Mouse (Mus musculus) forelimb bud, embryonic 11.5 days (tissue): ENCODE data around the gene Cass4.
A peak's percentile ranks its signal among the peaks of the same experiment; 100 is the strongest.

Source experiments
- DNase-seq: peaks from one replicate; pipeline ENCODE4 v3.0.0-alpha.2; 2012; ENCODE audit warnings: low read depth, low spot score

The Cass4 gene

DNA sequence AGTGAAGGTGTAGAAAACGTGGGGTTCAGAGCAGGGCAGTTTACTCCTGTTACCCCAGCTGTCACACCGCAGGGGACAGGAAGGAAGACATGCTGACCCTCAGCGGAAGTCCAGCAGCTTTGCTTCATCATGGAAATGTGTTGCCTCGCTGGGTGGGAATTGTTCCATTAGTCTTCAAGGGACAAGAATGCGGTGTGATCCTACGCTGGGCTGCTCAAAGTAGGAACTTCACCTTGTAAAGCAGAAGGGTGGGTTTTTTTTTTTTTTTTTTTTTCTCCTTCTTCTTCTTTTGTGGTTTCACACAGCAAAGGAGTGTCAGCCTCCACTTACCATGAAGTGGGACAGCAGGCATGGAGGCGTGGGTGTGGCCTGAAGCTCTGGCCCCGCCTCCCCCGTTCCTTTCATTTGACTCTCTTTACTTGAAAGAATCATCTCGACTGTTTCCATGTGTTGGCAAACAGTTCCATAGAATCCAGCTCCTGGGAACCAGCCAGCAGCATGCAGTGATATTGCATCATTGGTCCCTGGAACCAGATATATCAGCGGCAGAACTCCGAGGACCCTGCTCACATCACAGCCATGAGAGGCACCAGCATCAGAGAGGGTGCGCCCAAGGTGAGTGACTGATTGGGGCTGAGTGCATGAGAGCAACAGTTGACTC, at the start of gene Cass4:
Gene Cass4, plus strand, starts transcription at position 404 of the 661 bp plus-strand sequence.
- no peak for DNase-seq

DNA sequence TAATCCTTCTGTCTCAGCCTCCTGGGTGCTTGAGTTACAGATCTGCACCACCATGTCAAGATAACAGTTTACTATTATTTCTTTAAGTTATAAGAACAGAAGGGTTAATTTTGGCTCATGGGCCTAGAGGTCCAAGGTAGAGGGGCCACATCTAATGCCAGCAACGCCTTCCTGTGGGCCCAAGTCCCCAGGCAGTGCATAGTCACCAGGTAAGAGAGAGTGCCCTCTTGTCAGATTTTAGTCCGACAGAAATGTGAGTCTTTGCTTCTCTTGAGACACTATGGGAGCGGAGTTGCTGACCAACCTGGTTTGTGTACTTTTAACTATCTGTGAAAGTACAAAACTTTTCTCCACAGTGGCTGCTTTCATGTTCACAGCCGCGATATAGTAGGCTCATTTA, 48.9 kb upstream of the Cass4 start:
- DNase-seq = no peak

- DNase-seq = peak; percentile 97
Observed at GRCm38 (mm10) chr2:172345258-172345738, 48.3 kb upstream of the Cass4 start, which contains the start of gene Fam210b. Gene Fam210b (plus strand): TSS chr2:172345565.

DNA sequence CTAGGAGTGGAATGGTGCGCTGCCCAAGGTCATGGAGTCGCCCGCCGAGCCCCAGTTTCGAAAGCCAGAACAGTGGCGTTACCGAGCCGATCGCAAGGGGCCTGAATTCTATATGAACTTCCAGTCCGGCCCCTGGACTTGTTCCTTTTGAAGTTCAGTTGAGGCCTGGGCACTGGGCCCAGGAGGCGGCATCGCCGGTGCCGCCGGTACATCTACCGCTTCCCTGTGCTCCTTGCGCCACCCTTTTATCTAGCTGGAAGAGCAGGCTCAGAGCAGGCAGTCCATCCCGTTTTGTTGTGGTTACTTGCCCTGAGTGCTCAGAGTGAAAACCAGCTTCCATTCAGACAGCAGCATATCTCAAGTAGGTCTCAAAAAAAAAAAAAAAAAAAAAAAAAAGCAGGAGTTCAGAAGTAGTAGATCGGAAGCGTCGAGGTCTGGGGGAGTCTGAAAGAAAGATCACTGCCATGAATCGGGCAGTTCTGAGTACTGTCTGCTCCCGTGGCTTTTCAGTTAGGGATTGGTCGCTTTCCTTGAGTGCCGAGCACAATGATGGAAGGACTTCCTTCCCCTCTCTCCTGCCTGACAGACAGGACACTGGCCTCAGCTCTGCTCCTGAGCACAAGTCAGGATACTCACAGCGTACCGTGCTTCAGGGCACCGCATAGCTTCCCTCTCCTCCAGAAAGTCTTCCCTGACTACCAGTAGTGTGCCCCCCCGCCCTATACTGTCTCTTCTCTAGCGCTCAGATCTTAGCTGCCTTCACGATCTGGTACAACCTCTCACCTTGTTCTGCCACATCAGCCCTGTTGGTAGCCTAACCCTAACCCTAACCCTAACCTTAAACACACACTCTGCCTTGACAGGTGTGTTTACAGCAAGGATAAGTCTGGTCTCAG, 47.3 kb upstream of the Cass4 start:
- no peak for DNase-seq

DNA sequence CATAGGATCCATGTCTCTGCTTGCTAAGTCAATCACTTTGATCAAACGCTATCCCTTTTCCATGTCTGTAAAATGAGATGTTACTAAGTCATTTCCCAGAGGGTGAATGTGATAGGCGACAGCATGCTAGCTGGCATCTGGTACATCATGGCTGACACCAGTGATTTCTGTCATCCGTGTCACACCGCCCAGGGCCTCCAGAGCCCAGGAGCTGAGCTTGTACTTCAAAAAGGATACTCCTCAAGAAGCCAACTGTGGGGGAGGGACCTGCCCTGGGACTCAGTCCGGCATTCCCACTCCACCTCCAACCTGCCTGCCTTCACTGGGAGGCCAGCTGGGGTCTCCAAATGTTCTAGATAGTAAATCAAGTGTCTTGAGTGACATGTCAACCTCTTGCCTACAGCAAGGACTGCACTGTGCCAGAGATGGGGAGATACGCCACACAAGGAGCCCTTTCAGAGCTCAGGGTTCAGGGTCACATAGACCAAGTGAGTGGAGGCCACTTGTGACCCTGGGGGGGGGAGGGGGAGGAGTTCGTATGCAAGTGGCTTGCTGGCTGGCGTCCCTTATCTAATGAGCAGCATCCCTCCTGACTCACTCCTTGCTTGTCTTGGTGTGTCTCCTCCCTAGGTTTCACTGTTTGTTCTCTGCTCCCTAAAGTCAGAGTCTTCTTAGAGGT, 46.5 kb upstream of the Cass4 start:
- no peak for DNase-seq

- no peak for DNase-seq
Observed at GRCm38 (mm10) chr2:172348297-172348950, 45.2 kb upstream of the Cass4 start.

DNA sequence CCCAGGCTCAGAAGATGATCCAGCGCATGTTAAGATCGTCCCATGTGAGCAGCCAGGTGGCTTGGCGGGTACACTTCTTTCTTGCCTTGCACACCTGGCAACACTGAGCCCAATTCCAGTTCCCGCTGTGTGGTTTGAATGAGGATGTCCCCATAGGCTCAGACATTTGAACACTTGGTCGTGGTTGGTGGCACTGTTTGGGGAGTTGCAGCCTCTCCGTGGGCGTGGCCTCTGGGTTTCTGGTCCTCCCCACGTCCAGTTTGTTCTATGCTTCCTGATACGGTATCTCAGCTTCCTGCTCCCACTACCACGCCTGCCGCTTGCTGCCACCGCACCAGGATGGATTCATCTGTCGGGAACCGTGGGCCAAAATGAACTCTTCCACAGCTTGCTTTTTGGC, 43.8 kb upstream of the Cass4 start:
- no peak for DNase-seq

GRCm38 (mm10) chr2:172350773-172351172, 42.8 kb upstream of the Cass4 start:
- no peak for DNase-seq

DNA sequence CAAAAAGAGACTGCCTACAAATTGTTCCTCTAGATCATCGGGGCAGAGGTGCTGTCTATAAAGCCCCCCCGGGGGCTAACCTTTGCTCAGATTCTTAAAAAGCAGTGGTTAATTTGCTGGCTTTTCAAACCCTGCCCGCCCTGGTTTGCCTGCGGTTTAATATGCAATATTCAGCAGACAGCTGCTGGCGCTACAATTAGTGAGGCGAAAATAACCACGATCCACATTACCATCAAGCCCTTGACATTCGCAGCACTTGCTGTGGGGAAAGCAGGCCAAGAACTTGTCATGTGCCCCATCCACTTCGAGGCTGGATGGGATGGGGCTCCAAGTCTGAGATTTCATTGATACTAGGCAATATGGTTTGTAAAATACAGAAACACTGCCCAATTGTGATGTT, 40.4 kb upstream of the Cass4 start:
- DNase-seq = no peak

DNA sequence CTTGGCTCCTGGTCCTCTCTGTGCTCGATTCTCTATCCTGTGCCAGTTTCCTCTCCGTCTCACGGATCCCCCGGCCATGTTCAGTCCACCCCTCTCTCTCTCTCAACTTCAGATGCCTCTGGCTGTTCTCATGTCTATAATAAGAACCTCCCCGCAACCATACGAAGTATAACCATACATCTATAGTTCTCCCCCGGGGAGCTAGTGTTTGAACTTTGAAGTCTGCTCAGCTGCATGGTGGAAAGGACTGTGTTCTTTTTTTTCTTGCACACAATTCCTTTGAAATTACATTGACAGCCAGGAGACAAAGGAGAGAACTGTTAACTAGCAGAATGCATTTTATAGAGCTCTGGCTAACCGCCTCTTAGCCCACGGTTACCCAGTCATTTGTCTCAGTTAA, 38.8 kb upstream of the Cass4 start:
- DNase-seq = no peak

DNA sequence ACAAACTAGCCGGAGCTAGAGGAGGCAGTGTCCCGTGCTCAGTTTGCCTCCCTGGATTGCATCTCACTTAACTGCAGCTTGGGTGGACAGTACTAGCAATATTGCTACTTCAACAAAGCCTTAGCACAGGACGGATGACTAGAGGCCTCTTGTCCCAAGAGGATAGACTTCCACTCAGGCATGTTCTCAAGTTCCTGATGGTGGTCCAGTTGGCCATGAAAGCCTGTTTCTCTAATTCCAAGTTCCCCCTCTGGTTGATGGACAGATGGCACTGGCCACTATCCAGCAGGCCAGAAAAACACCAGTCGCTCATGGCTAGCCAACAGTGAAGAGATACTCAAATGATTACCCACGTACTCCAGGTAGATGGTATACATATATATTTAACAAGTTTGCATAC, 37.8 kb upstream of the Cass4 start:
- no peak for DNase-seq

DNA sequence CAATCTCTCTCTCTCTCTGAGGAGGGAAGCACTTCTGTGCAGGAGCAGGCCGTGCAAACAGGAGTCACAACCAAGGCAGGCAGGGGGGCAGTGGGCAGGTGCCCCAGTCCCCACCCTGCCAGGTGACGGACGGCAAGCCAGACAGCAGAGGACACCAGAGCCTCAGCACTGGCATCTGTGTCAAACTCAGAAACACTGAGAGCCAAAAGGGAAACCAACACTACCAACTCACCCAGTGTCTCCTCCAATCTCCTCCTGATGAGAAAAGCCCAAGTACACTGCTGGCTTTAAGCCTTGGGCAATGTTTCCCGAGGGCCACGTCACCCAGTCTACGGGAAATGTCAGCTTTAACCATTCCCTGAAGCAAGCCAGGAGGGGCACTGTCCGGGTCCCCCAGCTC, 30.4 kb upstream of the Cass4 start:
- DNase-seq = no peak

DNA sequence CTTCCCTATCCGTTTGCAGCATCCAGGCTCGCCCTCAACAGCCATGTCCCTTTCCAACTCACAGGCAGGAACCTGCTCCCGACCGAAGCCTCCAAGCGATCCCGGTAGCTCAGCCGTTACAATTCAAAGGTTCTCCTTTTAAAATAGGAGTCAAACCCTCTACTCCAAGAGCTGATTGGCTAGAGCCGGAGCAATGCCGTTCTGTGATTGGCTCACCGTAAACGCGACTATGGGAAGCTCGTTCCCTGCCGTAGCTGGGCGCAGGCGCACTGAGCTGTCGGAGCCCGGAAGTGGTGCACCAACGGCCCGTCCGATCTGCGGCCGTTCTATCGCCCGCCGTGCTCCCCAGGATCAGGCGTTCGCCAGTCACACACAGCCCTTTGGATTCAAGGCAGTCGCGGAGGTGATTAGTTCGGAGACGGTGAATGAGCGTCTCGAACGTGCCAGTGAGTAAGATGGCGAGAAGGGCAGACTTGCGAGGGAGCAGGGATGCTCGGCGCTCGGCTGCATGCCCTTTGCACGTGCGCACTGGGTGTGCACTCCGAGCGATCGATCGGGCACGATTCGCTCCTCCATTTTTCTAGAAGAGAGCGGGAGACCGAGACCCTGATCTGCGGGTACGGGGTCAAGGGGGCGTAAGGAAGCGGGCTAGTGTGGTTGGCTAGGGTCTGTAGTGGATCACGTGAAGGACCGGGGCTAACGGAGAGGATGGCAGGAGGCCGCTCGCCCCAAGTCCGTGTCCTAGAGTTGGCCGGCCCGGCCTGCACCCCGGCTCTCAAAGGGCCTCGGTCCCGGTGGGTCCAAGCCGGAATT, 23.0 kb upstream of the Cass4 start, which contains the start of the genes Aurka and Cstf1:
Gene Aurka, minus strand, starts transcription at position 125 of the 813 bp plus-strand sequence.
Gene Cstf1, plus strand, starts transcription at position 271 of the 813 bp plus-strand sequence.
- peak; percentile 97 for DNase-seq

GRCm38 (mm10) chr2:172371258-172371657, 22.3 kb upstream of the Cass4 start:
- DNase-seq = no peak

DNA sequence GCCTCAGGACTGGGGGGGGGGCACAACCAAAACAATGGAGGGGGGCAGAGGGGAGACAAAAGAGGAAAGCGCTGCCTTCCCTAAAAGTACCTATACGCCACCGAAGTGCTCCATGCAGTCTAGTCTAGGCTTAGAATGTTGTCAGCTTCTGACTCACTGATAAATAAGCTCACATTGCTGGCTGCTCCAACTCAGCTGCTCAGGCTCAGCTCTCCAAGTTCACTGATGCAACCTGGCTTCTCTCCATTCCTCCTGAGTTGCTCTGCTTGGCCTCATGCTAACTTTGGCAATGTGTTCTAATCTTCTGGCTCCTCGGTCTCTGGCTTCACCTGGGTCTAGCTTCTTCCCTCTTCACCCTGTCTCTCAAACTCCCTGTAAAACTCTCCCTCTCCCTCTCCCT, 17.0 kb upstream of the Cass4 start:
- DNase-seq = no peak

DNA sequence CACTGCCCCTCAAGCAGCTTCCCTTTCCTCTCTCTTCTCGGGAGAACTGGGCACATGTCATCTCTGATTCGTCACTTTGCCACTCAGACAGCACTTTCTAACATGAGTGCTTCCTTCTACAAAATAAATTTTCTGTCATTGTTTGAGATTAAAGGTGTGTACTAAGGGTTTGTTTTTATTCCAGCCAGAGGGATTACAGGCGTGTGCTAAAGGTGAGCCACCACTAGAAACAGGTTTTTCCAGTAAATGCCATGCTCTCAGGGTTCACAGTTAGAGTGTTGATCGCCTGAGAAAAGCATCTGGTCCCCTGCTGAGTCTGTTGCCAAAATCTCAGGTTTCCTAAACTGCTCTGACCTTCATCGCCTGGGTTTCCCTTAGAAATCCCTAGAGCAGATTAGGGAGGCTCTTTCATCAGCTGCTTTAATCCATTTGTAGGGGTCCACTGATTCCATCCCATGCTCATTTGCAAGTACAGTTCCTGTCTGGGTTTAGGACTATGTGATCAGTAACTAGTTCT, 16.5 kb upstream of the Cass4 start:
- DNase-seq = no peak

- no peak for DNase-seq
Observed at GRCm38 (mm10) chr2:172378332-172378731, 15.3 kb upstream of the Cass4 start.

DNA sequence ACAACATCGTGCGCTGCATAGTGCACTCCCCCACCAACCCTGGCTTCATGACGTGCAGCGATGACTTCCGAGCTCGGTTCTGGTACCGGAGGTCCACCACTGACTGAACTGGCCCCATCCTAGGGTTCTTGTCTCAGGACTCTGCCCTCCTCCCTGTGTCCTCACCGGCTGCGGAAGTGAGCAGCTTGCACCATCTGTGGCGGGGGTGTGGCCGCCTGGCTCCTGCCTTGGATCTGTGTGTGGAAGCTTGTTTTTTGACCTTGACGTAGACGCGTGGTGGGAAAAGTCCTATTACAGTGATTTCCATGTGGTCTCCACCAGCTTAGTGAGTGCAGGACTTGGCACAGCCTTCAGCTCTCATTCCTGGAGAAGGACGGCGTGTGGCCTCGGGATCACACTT, 13.1 kb upstream of the Cass4 start:
- DNase-seq = no peak

DNA sequence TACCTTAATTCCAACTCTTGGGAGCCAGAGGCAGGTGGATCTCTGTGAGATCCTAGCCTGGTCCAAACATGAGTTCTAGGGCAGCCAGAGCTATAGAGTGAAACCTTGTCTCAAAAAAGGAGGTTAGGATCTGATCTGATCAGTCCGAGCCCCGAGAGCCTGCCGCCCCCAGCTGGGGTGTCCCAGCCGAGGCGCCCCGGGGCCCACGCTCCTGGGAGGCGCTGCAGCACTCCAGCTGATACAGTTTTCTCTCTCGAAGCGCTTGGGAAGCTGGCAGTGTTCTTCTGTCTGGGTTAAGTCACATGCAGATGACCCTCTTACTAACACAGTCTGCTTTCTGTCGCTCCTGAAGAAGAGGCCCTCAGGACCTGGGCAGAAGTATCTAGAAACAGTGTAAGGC, 12.3 kb upstream of the Cass4 start:
- DNase-seq = no peak

- no peak for DNase-seq
Observed at GRCm38 (mm10) chr2:172381898-172382297, 11.7 kb upstream of the Cass4 start.
